Mouse (Mus musculus) E14TG2a.4 (cell line): ENCODE measurements around the gene Ankrd28.

Experiments
- CTCF ChIP-seq: conservative IDR thresholded peaks from 2 replicates; pipeline ENCODE4 v1.5.1; 2014; ENCODE audit warnings: low read length
- POU5F1 ChIP-seq: IDR thresholded peaks from 2 replicates; pipeline ENCODE4 v1.6.1; 2014; ENCODE audit warnings: low read length, borderline replicate concordance

GRCm38 (mm10) chr14:31686231-31686630, 144.2 kb downstream of the Ankrd28 start:
- TF ChIP-seq CTCF: no peak
- no peak for TF ChIP-seq POU5F1
